Mouse (Mus musculus): ENCODE results near the gene Fgfr2. TPM values are rescaled to one million over a fixed set of nuclear protein-coding genes. Genes with fewer than 3 reads are reported as not detected.
A peak's percentile ranks its signal among the peaks of the same experiment; 100 is the strongest.

Gene Fgfr2
- polyA plus RNA-seq, 1 experiment from 2014 or later, result 93.6 TPM

DNA sequence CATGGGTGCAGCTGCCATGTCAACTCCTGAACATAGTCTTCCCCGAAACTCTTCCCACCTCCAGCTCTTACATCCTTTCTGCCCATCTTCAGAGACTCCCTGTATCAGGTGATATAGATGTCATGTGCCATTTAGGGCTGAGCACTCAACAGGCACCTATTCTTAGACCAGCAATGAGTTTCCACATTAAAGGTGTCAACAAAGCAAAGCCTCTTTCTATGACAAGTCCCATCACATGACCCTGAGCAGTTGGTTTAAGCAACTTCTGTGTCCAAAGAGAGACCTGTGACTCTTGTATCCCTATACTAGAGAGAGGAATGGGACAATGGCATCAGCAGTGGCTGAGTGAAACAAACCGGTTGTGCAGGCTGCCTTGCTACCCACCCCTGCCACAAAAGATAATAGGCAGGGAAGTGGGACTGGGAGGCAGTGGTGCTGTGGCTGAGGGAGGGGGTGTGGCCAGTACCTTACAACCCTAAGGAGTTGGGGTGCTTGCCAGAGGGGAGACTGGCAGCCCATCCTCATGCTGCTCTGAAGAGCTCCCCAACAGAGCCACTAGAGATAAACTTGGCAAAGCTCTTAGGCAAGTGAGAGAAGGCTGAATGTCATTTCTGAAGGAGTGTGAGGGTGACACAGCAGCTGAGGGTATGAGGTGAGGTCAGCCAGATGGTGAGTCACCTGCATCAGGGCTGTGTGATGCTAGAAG is 222.2 kb downstream of the Fgfr2 start:
- DNase-seq (ENCODE audit: low spot score), result no peak
- Histone ChIP-seq H3K9me3 (ENCODE audit: control insufficient read depth, low read length) (no peaks in the 10 kb centered on the region), H3K9ac (ENCODE audit: low read length) (no peak overlapping the region), H3K36me3 (ENCODE audit: control insufficient read depth, insufficient read depth, low read length) (no peaks in the 10 kb centered on the region), H3K27ac (ENCODE audit: low read depth, low read length) (no peak overlapping the region), H3K27me3 (ENCODE audit: control insufficient read depth, insufficient read depth, low read length) (no peaks in the 10 kb centered on the region), H3K4me3 (ENCODE audit: low read depth, low read length) (no peak overlapping the region), H3K4me2 (ENCODE audit: low read depth, low read length, severe bottlenecking) (no peak overlapping the region), H3K4me1 (replicated peaks; ENCODE audit: control insufficient read depth, insufficient read depth, low read length) (no peaks in the 10 kb centered on the region)
- WGBS, result 70% methylated on average over 2 of the region's 2 CpGs
- ATAC-seq (replicated peaks; ENCODE audit: low FRiP score), result no peak

DNA sequence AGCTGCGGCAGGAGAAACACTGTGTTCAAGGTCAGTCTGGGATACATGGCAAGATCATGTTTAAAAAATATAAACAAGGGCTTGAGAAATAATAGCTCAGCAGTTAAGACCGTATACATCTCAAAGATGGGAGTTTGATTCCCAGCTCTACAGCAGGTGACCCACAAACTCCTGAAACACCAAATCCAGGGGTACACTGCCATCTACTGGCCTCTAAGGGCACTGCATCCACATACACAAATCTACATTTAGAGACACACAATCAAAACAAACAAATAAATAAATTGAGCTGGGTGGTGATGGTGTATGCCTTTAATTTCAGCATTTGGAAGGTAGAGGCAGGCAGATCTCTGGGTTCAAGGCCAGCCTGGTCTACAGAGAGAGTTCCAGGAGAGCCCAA is 224.9 kb downstream of the Fgfr2 start:
- no peak overlapping the region for H3K4me2 ChIP-seq (ENCODE audit: low read depth, low read length, severe bottlenecking)
- 92% methylated on average over 2 of the region's 2 CpGs for WGBS

DNA sequence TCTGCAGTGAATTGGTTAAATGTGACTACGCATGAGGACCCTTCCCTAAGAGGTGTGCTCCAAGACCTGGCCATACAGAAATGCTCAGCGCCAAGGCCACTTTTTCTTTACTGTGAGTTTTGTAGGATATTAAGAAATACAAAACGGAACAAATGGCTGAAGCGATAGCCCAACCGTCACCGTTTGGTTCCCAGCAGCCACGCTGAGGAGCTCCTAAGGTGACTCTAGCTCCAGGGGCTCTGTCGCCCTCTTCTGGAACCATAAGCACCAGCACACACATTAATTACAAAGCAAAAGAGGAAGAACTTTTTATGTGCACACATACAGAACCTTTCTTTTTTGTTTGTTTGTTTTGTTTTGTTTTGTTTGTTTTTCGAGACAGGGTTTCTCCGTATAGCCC is 225.9 kb downstream of the Fgfr2 start:
- H3K36me3 ChIP-seq (ENCODE audit: control insufficient read depth, insufficient read depth, low read length), result no peaks in the 10 kb centered on the region
- WGBS, result 78% methylated on average over 10 of the region's 10 CpGs
- no peaks in the 10 kb centered on the region for H3K27me3 ChIP-seq (ENCODE audit: control insufficient read depth, insufficient read depth, low read length)
- H3K9me3 ChIP-seq (ENCODE audit: control insufficient read depth, low read length), result no peaks in the 10 kb centered on the region
- H3K4me3 ChIP-seq (ENCODE audit: low read depth, low read length), result no peak overlapping the region
- no peak overlapping the region for H3K4me2 ChIP-seq (ENCODE audit: low read depth, low read length, severe bottlenecking)
- DNase-seq (ENCODE audit: low spot score), result peak; percentile 7
- H3K4me1 ChIP-seq (replicated peaks; ENCODE audit: control insufficient read depth, insufficient read depth, low read length), result no peaks in the 10 kb centered on the region
- H3K9ac ChIP-seq (ENCODE audit: low read length), result no peak overlapping the region
- H3K27ac ChIP-seq (ENCODE audit: low read depth, low read length), result no peak overlapping the region
- ATAC-seq (replicated peaks; ENCODE audit: low FRiP score), result no peak

More for the DNA sequence above, 224.9 kb downstream of the Fgfr2 start:
- H3K4me3 ChIP-seq (ENCODE audit: low read depth, low read length), result no peak overlapping the region
- no peaks in the 10 kb centered on the region for H3K9me3 ChIP-seq (ENCODE audit: control insufficient read depth, low read length)
- H3K27me3 ChIP-seq (ENCODE audit: control insufficient read depth, insufficient read depth, low read length), result no peaks in the 10 kb centered on the region
- H3K4me1 ChIP-seq (replicated peaks; ENCODE audit: control insufficient read depth, insufficient read depth, low read length), result no peaks in the 10 kb centered on the region
- H3K9ac ChIP-seq (ENCODE audit: low read length), result no peak overlapping the region
- no peak overlapping the region for H3K27ac ChIP-seq (ENCODE audit: low read depth, low read length)
- ATAC-seq (replicated peaks; ENCODE audit: low FRiP score) (no peak), DNase-seq (ENCODE audit: low spot score) (peak; percentile 57)
- no peaks in the 10 kb centered on the region for H3K36me3 ChIP-seq (ENCODE audit: control insufficient read depth, insufficient read depth, low read length)

DNA sequence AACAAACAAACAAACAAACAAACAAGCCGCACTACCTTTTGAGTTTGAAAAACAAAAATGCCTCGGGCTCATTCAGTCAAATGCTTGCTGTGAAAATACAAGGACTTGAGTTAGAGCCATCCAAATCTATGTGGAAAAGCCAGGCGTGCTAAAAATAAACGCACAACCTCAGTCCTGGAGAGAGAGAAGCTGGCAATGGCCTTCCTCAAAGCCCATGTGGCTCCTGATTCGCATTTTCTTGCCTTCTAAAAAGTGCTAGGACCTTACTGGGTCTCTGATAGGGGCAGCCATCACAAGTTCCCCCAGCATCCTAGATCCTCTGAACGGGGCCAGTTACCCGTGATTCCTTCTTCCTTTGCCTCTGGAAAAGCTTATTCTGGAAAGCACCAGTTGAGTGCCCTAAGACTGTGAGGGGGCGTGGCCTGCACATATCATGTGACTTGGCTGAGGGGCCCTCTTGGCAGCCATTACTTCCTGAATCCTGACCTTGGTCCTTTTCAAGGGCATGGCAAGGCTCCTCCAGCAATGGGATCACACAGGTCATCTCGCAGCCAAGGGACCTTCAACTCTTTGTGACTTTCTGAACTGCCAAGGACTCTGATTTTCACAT is 226.8 kb downstream of the Fgfr2 start:
- no peak for ATAC-seq (replicated peaks; ENCODE audit: low FRiP score)
- H3K27me3 ChIP-seq (ENCODE audit: control insufficient read depth, insufficient read depth, low read length), result no peaks in the 10 kb centered on the region
- H3K4me2 ChIP-seq (ENCODE audit: low read depth, low read length, severe bottlenecking), result no peak overlapping the region
- WGBS, result 84% methylated on average over 9 of the region's 9 CpGs
- H3K9me3 ChIP-seq (ENCODE audit: control insufficient read depth, low read length), result no peaks in the 10 kb centered on the region
- H3K36me3 ChIP-seq (ENCODE audit: control insufficient read depth, insufficient read depth, low read length), result no peaks in the 10 kb centered on the region
- no peak overlapping the region for H3K4me3 ChIP-seq (ENCODE audit: low read depth, low read length)
- peak; percentile 42 for DNase-seq (ENCODE audit: low spot score)
- H3K9ac ChIP-seq (ENCODE audit: low read length), result no peak overlapping the region
- no peak overlapping the region for H3K27ac ChIP-seq (ENCODE audit: low read depth, low read length)
- H3K4me1 ChIP-seq (replicated peaks; ENCODE audit: control insufficient read depth, insufficient read depth, low read length), result no peaks in the 10 kb centered on the region

DNA sequence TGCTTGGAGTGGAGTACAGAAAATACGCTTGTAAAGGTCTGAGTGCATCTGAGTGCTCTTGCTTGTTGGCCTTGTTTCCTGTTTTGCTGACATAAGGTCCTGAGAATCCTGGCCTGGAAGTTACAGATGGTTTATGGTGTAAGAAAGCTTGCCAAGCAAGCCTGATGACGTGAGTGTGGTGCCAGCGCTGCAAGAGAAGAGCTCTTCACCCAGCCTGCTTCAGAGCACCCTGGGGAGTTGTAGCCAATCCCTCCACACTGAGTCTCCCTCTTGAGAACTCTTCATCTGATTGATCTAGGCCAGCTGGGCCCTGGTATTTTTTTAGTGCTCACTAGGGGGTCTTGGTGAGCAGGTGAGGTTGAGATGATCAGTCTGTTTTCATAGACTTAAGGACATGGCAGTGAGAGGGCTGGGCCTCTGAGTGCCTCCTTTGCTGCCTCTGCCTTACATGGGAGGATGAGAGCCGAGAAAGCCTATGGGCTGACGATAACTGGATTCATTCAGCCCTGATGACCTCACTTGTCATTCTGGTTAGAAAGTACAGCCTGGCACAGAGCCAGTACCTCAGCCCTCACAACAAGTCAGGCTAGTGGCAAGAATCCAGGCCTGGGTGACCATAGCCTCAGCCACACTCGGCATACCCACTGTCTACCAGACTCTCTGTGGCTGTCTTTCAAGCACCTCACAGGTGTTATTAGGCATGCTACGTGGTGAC is 228.2 kb downstream of the Fgfr2 start:
- Histone ChIP-seq H3K4me2 (ENCODE audit: low read depth, low read length, severe bottlenecking) (no peak overlapping the region), H3K36me3 (ENCODE audit: control insufficient read depth, insufficient read depth, low read length) (no peaks in the 10 kb centered on the region), H3K9ac (ENCODE audit: low read length) (no peak overlapping the region), H3K4me3 (ENCODE audit: low read depth, low read length) (no peak overlapping the region), H3K27ac (ENCODE audit: low read depth, low read length) (no peak overlapping the region), H3K9me3 (ENCODE audit: control insufficient read depth, low read length) (no peaks in the 10 kb centered on the region), H3K27me3 (ENCODE audit: control insufficient read depth, insufficient read depth, low read length) (no peaks in the 10 kb centered on the region), H3K4me1 (replicated peaks; ENCODE audit: control insufficient read depth, insufficient read depth, low read length) (no peaks in the 10 kb centered on the region)
- 78% methylated on average over 7 of the region's 7 CpGs for WGBS
- ATAC-seq (replicated peaks; ENCODE audit: low FRiP score), result no peak
- peak; percentile 40 for DNase-seq (ENCODE audit: low spot score)

DNA sequence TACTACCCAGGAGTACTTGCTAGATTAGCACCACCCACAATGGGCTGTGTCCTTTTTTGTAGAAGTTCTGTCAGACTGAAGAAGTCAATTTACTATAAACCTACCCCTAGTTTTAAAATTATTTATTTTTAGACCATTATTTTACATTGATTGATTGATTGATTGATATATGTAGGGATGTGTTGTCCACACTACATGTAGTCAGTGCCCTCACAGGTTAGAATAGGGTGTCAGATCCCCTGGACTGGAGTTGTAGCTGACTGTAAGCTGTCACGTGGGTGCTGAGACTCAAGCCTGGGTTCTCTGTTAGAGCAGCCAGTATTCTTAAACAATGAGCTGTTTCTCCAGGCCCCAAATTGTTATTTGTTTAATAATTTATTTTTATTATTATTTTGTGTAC is 229.8 kb downstream of the Fgfr2 start:
- Histone ChIP-seq H3K27ac (ENCODE audit: low read depth, low read length) (no peak overlapping the region), H3K9ac (ENCODE audit: low read length) (no peak overlapping the region), H3K4me2 (ENCODE audit: low read depth, low read length, severe bottlenecking) (no peak overlapping the region), H3K9me3 (ENCODE audit: control insufficient read depth, low read length) (no peaks in the 10 kb centered on the region), H3K4me3 (ENCODE audit: low read depth, low read length) (no peak overlapping the region), H3K27me3 (ENCODE audit: control insufficient read depth, insufficient read depth, low read length) (no peaks in the 10 kb centered on the region), H3K36me3 (ENCODE audit: control insufficient read depth, insufficient read depth, low read length) (no peaks in the 10 kb centered on the region), H3K4me1 (replicated peaks; ENCODE audit: control insufficient read depth, insufficient read depth, low read length) (no peaks in the 10 kb centered on the region)
- WGBS, result 76% methylated on average over 1 of the region's 1 CpGs
- ATAC-seq (replicated peaks; ENCODE audit: low FRiP score) (no peak), DNase-seq (ENCODE audit: low spot score) (no peak)

DNA sequence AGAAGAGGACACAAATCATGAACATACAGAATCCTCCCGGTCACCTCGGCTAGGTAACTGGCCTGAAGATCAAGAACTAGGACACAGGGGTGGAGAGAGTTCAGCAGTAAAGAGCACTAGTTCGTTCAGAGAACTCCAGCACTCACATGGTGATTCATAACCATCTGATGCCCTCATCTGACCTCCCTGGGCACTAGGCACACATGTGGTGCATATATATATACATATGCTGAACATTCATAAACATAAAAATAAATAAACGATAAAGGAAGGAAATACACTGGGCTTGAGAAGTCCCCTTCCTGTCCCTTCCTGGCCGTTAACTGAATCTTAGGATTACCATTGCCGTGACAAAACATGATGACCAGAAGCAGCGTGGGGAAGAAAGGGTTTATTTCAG is 230.3 kb downstream of the Fgfr2 start:
- Histone ChIP-seq H3K4me1 (replicated peaks; ENCODE audit: control insufficient read depth, insufficient read depth, low read length) (no peaks in the 10 kb centered on the region), H3K9ac (ENCODE audit: low read length) (no peak overlapping the region), H3K4me2 (ENCODE audit: low read depth, low read length, severe bottlenecking) (no peak overlapping the region), H3K4me3 (ENCODE audit: low read depth, low read length) (no peak overlapping the region), H3K36me3 (ENCODE audit: control insufficient read depth, insufficient read depth, low read length) (no peaks in the 10 kb centered on the region), H3K9me3 (ENCODE audit: control insufficient read depth, low read length) (no peaks in the 10 kb centered on the region), H3K27me3 (ENCODE audit: control insufficient read depth, insufficient read depth, low read length) (no peaks in the 10 kb centered on the region), H3K27ac (ENCODE audit: low read depth, low read length) (no peak overlapping the region)
- ATAC-seq (replicated peaks; ENCODE audit: low FRiP score), result no peak
- 88% methylated on average over 7 of the region's 7 CpGs for WGBS
- DNase-seq (ENCODE audit: low spot score), result peak; percentile 16

DNA sequence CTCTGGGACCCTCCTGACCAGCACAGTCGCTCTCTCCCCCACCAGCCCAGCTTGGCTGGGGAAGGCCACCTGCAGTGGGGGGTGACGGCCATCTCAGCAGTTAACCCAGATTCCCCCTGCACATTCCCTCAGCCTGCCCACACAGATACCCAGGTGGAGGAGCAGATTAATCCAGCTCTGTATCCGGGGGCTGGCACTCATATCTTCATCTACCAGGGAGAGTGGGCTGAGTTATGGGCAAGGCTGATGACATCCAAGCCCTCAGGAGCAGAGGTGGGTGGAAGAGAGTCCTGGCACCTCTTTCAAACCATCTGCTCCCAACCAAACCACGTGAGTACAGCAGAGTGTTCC is 230.9 kb downstream of the Fgfr2 start:
- Histone ChIP-seq H3K4me2 (ENCODE audit: low read depth, low read length, severe bottlenecking) (no peak overlapping the region), H3K27me3 (ENCODE audit: control insufficient read depth, insufficient read depth, low read length) (no peaks in the 10 kb centered on the region), H3K36me3 (ENCODE audit: control insufficient read depth, insufficient read depth, low read length) (no peaks in the 10 kb centered on the region), H3K27ac (ENCODE audit: low read depth, low read length) (no peak overlapping the region), H3K9me3 (ENCODE audit: control insufficient read depth, low read length) (no peaks in the 10 kb centered on the region), H3K9ac (ENCODE audit: low read length) (no peak overlapping the region), H3K4me3 (ENCODE audit: low read depth, low read length) (no peak overlapping the region), H3K4me1 (replicated peaks; ENCODE audit: control insufficient read depth, insufficient read depth, low read length) (no peaks in the 10 kb centered on the region)
- WGBS, result 71% methylated on average over 4 of the region's 4 CpGs
- ATAC-seq (replicated peaks; ENCODE audit: low FRiP score) (no peak), DNase-seq (ENCODE audit: low spot score) (peak; percentile 34)
